Mouse (Mus musculus) MEL (cell line): ENCODE data around the gene Cers5. TPM values are rescaled to one million over a fixed set of nuclear protein-coding genes. Genes with fewer than 3 reads are reported as not detected.

Experiments
- DNase-seq: peaks from one replicate; pipeline ENCODE4 v3.0.0; 2011; ENCODE audit warnings: low read depth, low spot score
- H3K27ac ChIP-seq: 2 replicates; pipeline ENCODE4 v1.5.1; 2012; ENCODE audit warnings: low read depth, mild to moderate bottlenecking, control low read depth, low read length, moderate library complexity; ENCODE audit not compliant: control insufficient read depth
- H3K27me3 ChIP-seq, 2 experiments: fragments of 150-350 bp in 1 of 2; sonication (generic) in 1 of 2; 2 replicates each; pipeline ENCODE4 v1.6.1; 2012; ENCODE audit warnings: low read length in 2 of 2, mild to moderate bottlenecking in 2 of 2, improper control_type of control experiment in 1 of 2, moderate library complexity in 1 of 2; ENCODE audit not compliant: insufficient read depth in 2 of 2, control insufficient read depth in 1 of 2
- H3K36me3 ChIP-seq, 2 experiments: 2 replicates each; pipeline ENCODE4 v1.6.1; 2012 to 2014; ENCODE audit warnings: low read length in 2 of 2, improper control_type of control experiment in 1 of 2, inconsistent platforms in 1 of 2, mild to moderate bottlenecking in 1 of 2; ENCODE audit not compliant: insufficient read depth in 2 of 2, control insufficient read depth in 1 of 2
- H3K4me1 ChIP-seq, 2 experiments: fragments of 150-350 bp in 1 of 2; sonication (generic) in 1 of 2; 2 replicates each; pipeline ENCODE4 v1.6.1; 2012; ENCODE audit warnings: low read length in 2 of 2, improper control_type of control experiment in 1 of 2, mild to moderate bottlenecking in 1 of 2; ENCODE audit not compliant: insufficient read depth in 2 of 2, control insufficient read depth in 1 of 2
- H3K4me3 ChIP-seq, 2 experiments: fragments of 150-350 bp in 1 of 2; sonication (generic) in 1 of 2; 2 replicates each; pipeline ENCODE4 v1.5.1; 2012; ENCODE audit warnings: low read depth in 2 of 2, low read length in 2 of 2, mild to moderate bottlenecking in 2 of 2, moderate library complexity in 2 of 2, control low read depth in 1 of 2, improper control_type of control experiment in 1 of 2; ENCODE audit not compliant: control insufficient read depth in 1 of 2, insufficient read depth in 1 of 2
- H3K79me2 ChIP-seq: 2 replicates; pipeline ENCODE4 v1.6.1; 2012; ENCODE audit warnings: mild to moderate bottlenecking, low read length, moderate library complexity; ENCODE audit not compliant: control insufficient read depth, poor library complexity, insufficient read depth
- H3K9ac ChIP-seq: 2 replicates; pipeline ENCODE4 v1.6.1; 2012; ENCODE audit warnings: low read depth, mild to moderate bottlenecking, control low read depth, low read length, moderate library complexity; ENCODE audit not compliant: control insufficient read depth, poor library complexity, severe bottlenecking
- H3K9me3 ChIP-seq: fragments of 150-350 bp; sonication (generic); replicated peaks from 2 replicates; pipeline ENCODE4 v1.6.1; 2012; ENCODE audit warnings: mild to moderate bottlenecking, low read length, improper control_type of control experiment, moderate library complexity; ENCODE audit not compliant: insufficient read depth
- CHD1 ChIP-seq: IDR thresholded peaks from 2 replicates; pipeline ENCODE4 v1.6.1; 2012; ENCODE audit warnings: low read depth, mild to moderate bottlenecking, inconsistent platforms, low read length, improper control_type of control experiment
- CHD2 ChIP-seq: IDR thresholded peaks from 2 replicates; pipeline ENCODE4 v1.6.1; 2011; ENCODE audit warnings: low read length, improper control_type of control experiment
- CTCF ChIP-seq, 3 experiments: IDR thresholded peaks in 2 of 3; conservative IDR thresholded peaks in 1 of 3; 2 replicates each; pipeline ENCODE4 v1.5.1; 2011 to 2012; ENCODE audit warnings: low read length in 3 of 3, low read depth in 2 of 3, mild to moderate bottlenecking in 2 of 3, improper control_type of control experiment in 1 of 3, inconsistent platforms in 1 of 3, mixed read lengths in 1 of 3, moderate library complexity in 1 of 3; ENCODE audit not compliant: control insufficient read depth in 1 of 3, insufficient read depth in 1 of 3, poor library complexity in 1 of 3, severe bottlenecking in 1 of 3
- E2F4 ChIP-seq: IDR thresholded peaks from 2 replicates; pipeline ENCODE4 v1.6.1; 2011; ENCODE audit warnings: low read depth, low read length, improper control_type of control experiment, borderline replicate concordance
- ELF1 ChIP-seq: IDR thresholded peaks from 2 replicates; pipeline ENCODE4 v1.6.1; 2014; ENCODE audit warnings: low read depth, mild to moderate bottlenecking, inconsistent platforms, low read length, improper control_type of control experiment, moderate library complexity
- GABPA ChIP-seq: IDR thresholded peaks from 2 replicates; pipeline ENCODE4 v1.6.1; 2012; ENCODE audit warnings: low read depth, mild to moderate bottlenecking, inconsistent platforms, low read length, improper control_type of control experiment, moderate library complexity
- GATA1 ChIP-seq: IDR thresholded peaks from 2 replicates; pipeline ENCODE4 v1.6.1; 2011; ENCODE audit warnings: low read depth, low read length, improper control_type of control experiment
- MAFK ChIP-seq: IDR thresholded peaks from 2 replicates; pipeline ENCODE4 v1.6.1; 2011; ENCODE audit warnings: low read depth, mild to moderate bottlenecking, low read length, improper control_type of control experiment, borderline replicate concordance
- MAX ChIP-seq: IDR thresholded peaks from 2 replicates; pipeline ENCODE4 v1.6.1; 2011; ENCODE audit warnings: low read length, improper control_type of control experiment
- MAZ ChIP-seq: IDR thresholded peaks from 2 replicates; pipeline ENCODE4 v1.6.1; 2012; ENCODE audit warnings: low read depth, mild to moderate bottlenecking, inconsistent platforms, low read length, improper control_type of control experiment
- MXI1 ChIP-seq: IDR thresholded peaks from 2 replicates; pipeline ENCODE4 v1.6.1; 2011; ENCODE audit warnings: mild to moderate bottlenecking, low read depth, low read length, improper control_type of control experiment
- MYB ChIP-seq: IDR thresholded peaks from 2 replicates; pipeline ENCODE4 v1.6.1; 2011; ENCODE audit warnings: mild to moderate bottlenecking, low read depth, low read length, improper control_type of control experiment
- NELFE ChIP-seq: IDR thresholded peaks from 2 replicates; pipeline ENCODE4 v1.6.1; 2011; ENCODE audit warnings: low read depth, low read length, improper control_type of control experiment
- NRF1 ChIP-seq: IDR thresholded peaks from 2 replicates; pipeline ENCODE4 v1.6.1; 2014; ENCODE audit warnings: low read depth, mild to moderate bottlenecking, inconsistent platforms, low read length, improper control_type of control experiment, moderate library complexity; ENCODE audit not compliant: poor library complexity, insufficient read depth, severe bottlenecking
- RAD21 ChIP-seq: IDR thresholded peaks from 2 replicates; pipeline ENCODE4 v1.6.1; 2011; ENCODE audit warnings: mild to moderate bottlenecking, low read depth, low read length, improper control_type of control experiment
- RCOR1 ChIP-seq: IDR thresholded peaks from 2 replicates; pipeline ENCODE4 v1.6.1; 2012; ENCODE audit warnings: low read depth, mild to moderate bottlenecking, inconsistent platforms, low read length, improper control_type of control experiment
- SMC3 ChIP-seq: IDR thresholded peaks from 2 replicates; pipeline ENCODE4 v1.6.1; 2011; ENCODE audit warnings: low read depth, low read length, improper control_type of control experiment
- TAL1 ChIP-seq: IDR thresholded peaks from 2 replicates; pipeline ENCODE4 v1.6.1; 2012; ENCODE audit warnings: mild to moderate bottlenecking, inconsistent platforms, low read length, moderate library complexity, mixed read lengths
- TCF12 ChIP-seq: IDR thresholded peaks from 2 replicates; pipeline ENCODE4 v1.6.1; 2014; ENCODE audit warnings: low read depth, mild to moderate bottlenecking, inconsistent platforms, low read length, improper control_type of control experiment, moderate library complexity
- UBTF ChIP-seq: IDR thresholded peaks from 2 replicates; pipeline ENCODE4 v1.6.1; 2012; ENCODE audit warnings: low read depth, mild to moderate bottlenecking, inconsistent platforms, low read length, improper control_type of control experiment, moderate library complexity, borderline replicate concordance; ENCODE audit not compliant: insufficient read depth
- USF1 ChIP-seq: IDR thresholded peaks from 2 replicates; pipeline ENCODE4 v1.6.1; 2014; ENCODE audit warnings: low read depth, mild to moderate bottlenecking, inconsistent platforms, low read length, improper control_type of control experiment, moderate library complexity
- USF2 ChIP-seq, 2 experiments: IDR thresholded peaks; 2 replicates each; pipeline ENCODE4 v1.6.1; 2011 to 2012; ENCODE audit warnings: improper control_type of control experiment in 2 of 2, low read length in 2 of 2, borderline replicate concordance in 1 of 2, inconsistent platforms in 1 of 2, low read depth in 1 of 2, mild to moderate bottlenecking in 1 of 2; ENCODE audit not compliant: insufficient read depth in 1 of 2
- ZC3H11A ChIP-seq: IDR thresholded peaks from 2 replicates; pipeline ENCODE4 v1.6.1; 2012; ENCODE audit warnings: low read depth, mild to moderate bottlenecking, inconsistent platforms, low read length, improper control_type of control experiment
- ZKSCAN1 ChIP-seq: IDR thresholded peaks from 2 replicates; pipeline ENCODE4 v1.6.1; 2012; ENCODE audit warnings: low read depth, mild to moderate bottlenecking, inconsistent platforms, low read length, improper control_type of control experiment, moderate library complexity
- ZMIZ1 ChIP-seq: IDR thresholded peaks from 2 replicates; pipeline ENCODE4 v1.6.1; 2012; ENCODE audit warnings: low read depth, mild to moderate bottlenecking, inconsistent platforms, low read length, improper control_type of control experiment, moderate library complexity
- ZNF384 ChIP-seq: IDR thresholded peaks from 2 replicates; pipeline ENCODE4 v1.6.1; 2012; ENCODE audit warnings: low read depth, mild to moderate bottlenecking, inconsistent platforms, low read length, improper control_type of control experiment
- polyA plus RNA-seq, 2 experiments: library from polyadenylated mRNA; stranded (reverse) in 1 of 2; unstranded in 1 of 2; fragments of >175 nt in 1 of 2; fragments of >200 nt in 1 of 2; gene quantifications; 2 replicates each; pipeline versions ENCODE4 v1.2.1 to v1.2.4; 2012; ENCODE audit warnings: low replicate concordance in 2 of 2, low read depth in 1 of 2; ENCODE audit not compliant: insufficient read length in 2 of 2, insufficient read depth in 1 of 2, missing spikeins in 1 of 2
- total RNA-seq: library from RNA; depleted of rRNA; stranded (reverse); fragments of 300-350 nt; gene quantifications from 2 replicates; pipeline ENCODE4 v1.2.3, GENCODE M21; 2012

Cers5 gene
- total and polyA plus RNA-seq, 3 experiments, result 21.8 to 43.5 TPM; not detected in 1

GRCm38 (mm10) chr15:99807776-99808735, 35.4 kb upstream of the Cers5 start:
- no peaks in the 10 kb centered on the region for H3K36me3 ChIP-seq
- H3K9ac ChIP-seq, result no peak overlapping the region
- no peaks in the 10 kb centered on the region for H3K9me3 ChIP-seq
- no peak overlapping the region for H3K27ac ChIP-seq
- TF ChIP-seq USF2 (IDR thresholded peaks at IDR 0.05; ENCODE audit: borderline replicate concordance in 1 of 2, insufficient read depth in 1 of 2, low read depth in 1 of 2, low read length in 2 of 2), result no peak
- TF ChIP-seq TAL1, result no peak
- no peak for TF ChIP-seq ZKSCAN1
- TF ChIP-seq MXI1, result no peak
- no peak for TF ChIP-seq MAZ
- no peak for TF ChIP-seq RCOR1
- no peak for TF ChIP-seq RAD21
- TF ChIP-seq GATA1, result no peak
- TF ChIP-seq NRF1, result no peak
- no peak for TF ChIP-seq ZNF384
- TF ChIP-seq MYB, result no peak
- TF ChIP-seq SMC3, result no peak
- TF ChIP-seq CTCF (IDR thresholded peaks at IDR 0.05 in 2 of 3, conservative IDR thresholded peaks at IDR 0.05 in 1 of 3; ENCODE audit: control insufficient read depth in 1 of 3, insufficient read depth in 1 of 3, low read depth in 2 of 3, low read length in 3 of 3, poor library complexity in 1 of 3, severe bottlenecking in 1 of 3), result no peak
- no peak for TF ChIP-seq MAX
- TF ChIP-seq ZC3H11A, result no peak
- no peak for TF ChIP-seq USF1
- no peak for TF ChIP-seq UBTF
- no peak for TF ChIP-seq ZMIZ1
- no peaks in the 10 kb centered on the region for H3K79me2 ChIP-seq
- H3K27me3 ChIP-seq, result 0 out of 4 replicates have a peak, but pooled peaks cover 0 to 1% of the 10 kb centered on the region in 2 experiments
- no peak for DNase-seq
- H3K4me3 ChIP-seq, result no peak overlapping the region
- H3K4me1 ChIP-seq, result no peaks in the 10 kb centered on the region

GRCm38 (mm10) chr15:99806171-99806570, 33.5 kb upstream of the Cers5 start:
- Histone ChIP-seq H3K9ac (no peak overlapping the region), H3K4me1 (no peaks in the 10 kb centered on the region), H3K27me3 (0 out of 4 replicates have a peak, but pooled peaks cover 0 to 1% of the 10 kb centered on the region in 2 experiments), H3K27ac (no peak overlapping the region), H3K79me2 (no peaks in the 10 kb centered on the region), H3K9me3 (no peaks in the 10 kb centered on the region), H3K36me3 (no peaks in the 10 kb centered on the region), H3K4me3 (no peak overlapping the region)
- no peak for DNase-seq
- TF ChIP-seq GABPA (no peak), CHD2 (no peak), MAFK (no peak), NELFE (no peak), ZMIZ1 (no peak), TCF12 (no peak), CHD1 (no peak), E2F4 (no peak), RAD21 (no peak), GATA1 (no peak), RCOR1 (no peak), ELF1 (no peak), SMC3 (no peak), USF2 (IDR thresholded peaks at IDR 0.05; ENCODE audit: borderline replicate concordance in 1 of 2, insufficient read depth in 1 of 2, low read depth in 1 of 2, low read length in 2 of 2) (no peak)
